Mouse (Mus musculus) testis, adult 2 months (tissue): ENCODE data around the gene Bend5.

ENCODE experiments used
- CTCF ChIP-seq: fragments of 200-500 bp; IDR thresholded peaks from 2 replicates; pipeline ENCODE4 v1.5.1; 2012; ENCODE audit warnings: low read depth, mild to moderate bottlenecking, inconsistent platforms, low read length, moderate library complexity; ENCODE audit not compliant: control insufficient read depth, insufficient read depth, insufficient replicate concordance
- POLR2A ChIP-seq: fragments of 200-500 bp; IDR thresholded peaks from 2 replicates; pipeline ENCODE4 v1.6.1; 2012; ENCODE audit warnings: low read depth, mild to moderate bottlenecking, inconsistent platforms, low read length, moderate library complexity; ENCODE audit not compliant: control insufficient read depth

DNA sequence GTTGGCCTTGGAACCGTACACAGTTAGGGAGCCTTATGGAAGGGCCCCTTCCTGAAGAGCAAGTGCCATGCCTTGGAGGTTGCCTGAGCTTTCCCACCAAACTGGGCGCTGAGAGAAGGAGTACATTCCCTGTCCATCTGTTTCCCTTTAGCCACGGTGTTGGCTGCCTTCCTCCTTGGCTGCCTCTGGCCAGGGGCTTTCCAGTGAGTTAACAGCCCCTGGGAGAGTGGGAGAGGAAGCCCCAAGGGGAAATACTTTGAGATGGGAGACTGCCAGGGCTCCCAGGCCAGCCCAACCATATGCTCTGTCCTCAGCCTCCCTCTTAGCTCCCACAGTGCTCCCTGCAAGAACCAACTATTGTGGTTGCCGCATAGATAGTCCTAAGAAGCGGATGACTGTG, 70.4 kb downstream of the Bend5 start:
- TF ChIP-seq CTCF, result no peak
- no peak for TF ChIP-seq POLR2A
